Mouse (Mus musculus): Measurements from ENCODE around the gene Gm6482. TPM values are rescaled to one million over a fixed set of nuclear protein-coding genes. Genes with fewer than 3 reads are reported as not detected.
"Not testable (repeated sequence)": the region's sequence is repeated elsewhere in the genome, so short reads cannot be mapped to it uniquely, and the experiment has no call there.

Gm6482 gene
- polyA plus RNA-seq (2015; fragmentation: Nextera tagmentation; extraction: Ambion mirVana): not detected in 2 replicates

GRCm38 (mm10) chr14:41408181-41408580 lies at the start of gene Gm6482:
Gm6482 (minus strand) TSS chr14:41408281.
- H3K4me1 ChIP-seq (ENCODE audit: control insufficient read depth, insufficient read depth, low read length); H3K4me2 ChIP-seq (ENCODE audit: low read depth, low read length); ATAC-seq (replicated peaks; ENCODE audit: extremely low read depth, insufficient read depth, low FRiP score); H3K9ac ChIP-seq (ENCODE audit: low read length); H3K27ac ChIP-seq (ENCODE audit: low read length); H3K9me3 ChIP-seq (replicated peaks; ENCODE audit: control insufficient read depth, low read length); H3K27me3 ChIP-seq (ENCODE audit: control insufficient read depth, insufficient read depth, low read length); H3K4me3 ChIP-seq (ENCODE audit: low read length); H3K36me3 ChIP-seq (ENCODE audit: control insufficient read depth, insufficient read depth): not testable (repeated sequence)
- no CpG with 5 or more reads among the region's 2 CpGs for WGBS

- not testable (repeated sequence) for H3K9me3 ChIP-seq (replicated peaks; ENCODE audit: control insufficient read depth, low read length); H3K27me3 ChIP-seq (ENCODE audit: control insufficient read depth, insufficient read depth, low read length)
- no CpG with 5 or more reads among the region's 2 CpGs for WGBS
Measured at GRCm38 (mm10) chr14:41453418-41453817, 45.3 kb upstream of the Gm6482 start, which contains the start of gene Gm7954. Gm7954 (minus strand) TSS chr14:41453518.

GRCm38 (mm10) chr14:41425393-41426075 lies 17.5 kb upstream of the Gm6482 start:
- Histone ChIP-seq H3K4me2 (ENCODE audit: low read depth, low read length) (peak overlapping the region; percentile 51), H3K4me3 (ENCODE audit: low read length) (peak overlapping the region; percentile 27)
- ATAC-seq (replicated peaks; ENCODE audit: extremely low read depth, insufficient read depth, low FRiP score); H3K27ac ChIP-seq (ENCODE audit: low read length); H3K9ac ChIP-seq (ENCODE audit: low read length); H3K27me3 ChIP-seq (ENCODE audit: control insufficient read depth, insufficient read depth, low read length); H3K9me3 ChIP-seq (replicated peaks; ENCODE audit: control insufficient read depth, low read length); H3K4me1 ChIP-seq (ENCODE audit: control insufficient read depth, insufficient read depth, low read length); H3K36me3 ChIP-seq (ENCODE audit: control insufficient read depth, insufficient read depth): not testable (repeated sequence)
- 11% methylated on average over 11 of the region's 16 CpGs for WGBS

More at GRCm38 (mm10) chr14:41453418-41453817, 45.3 kb upstream of the Gm6482 start, which contains the start of gene Gm7954:
- not testable (repeated sequence) for H3K36me3 ChIP-seq (ENCODE audit: control insufficient read depth, insufficient read depth); ATAC-seq (replicated peaks; ENCODE audit: extremely low read depth, insufficient read depth, low FRiP score); H3K4me2 ChIP-seq (ENCODE audit: low read depth, low read length); H3K9ac ChIP-seq (ENCODE audit: low read length); H3K27ac ChIP-seq (ENCODE audit: low read length); H3K4me3 ChIP-seq (ENCODE audit: low read length); H3K4me1 ChIP-seq (ENCODE audit: control insufficient read depth, insufficient read depth, low read length)

- not testable (repeated sequence) for H3K27ac ChIP-seq (ENCODE audit: low read length); H3K36me3 ChIP-seq (ENCODE audit: control insufficient read depth, insufficient read depth); H3K4me1 ChIP-seq (ENCODE audit: control insufficient read depth, insufficient read depth, low read length); H3K27me3 ChIP-seq (ENCODE audit: control insufficient read depth, insufficient read depth, low read length); ATAC-seq (replicated peaks; ENCODE audit: extremely low read depth, insufficient read depth, low FRiP score); H3K9ac ChIP-seq (ENCODE audit: low read length); H3K9me3 ChIP-seq (replicated peaks; ENCODE audit: control insufficient read depth, low read length)
- H3K4me2 ChIP-seq (ENCODE audit: low read depth, low read length): peak overlapping the region; percentile 51
- 14% methylated on average over 14 of the region's 14 CpGs for WGBS
- peak overlapping the region; percentile 27 for H3K4me3 ChIP-seq (ENCODE audit: low read length)
Measured at GRCm38 (mm10) chr14:41424694-41425093, 16.6 kb upstream of the Gm6482 start.

- H3K4me3 ChIP-seq (ENCODE audit: low read length); H3K36me3 ChIP-seq (ENCODE audit: control insufficient read depth, insufficient read depth); H3K9ac ChIP-seq (ENCODE audit: low read length); ATAC-seq (replicated peaks; ENCODE audit: extremely low read depth, insufficient read depth, low FRiP score); H3K27ac ChIP-seq (ENCODE audit: low read length); H3K4me1 ChIP-seq (ENCODE audit: control insufficient read depth, insufficient read depth, low read length); H3K9me3 ChIP-seq (replicated peaks; ENCODE audit: control insufficient read depth, low read length); H3K4me2 ChIP-seq (ENCODE audit: low read depth, low read length); H3K27me3 ChIP-seq (ENCODE audit: control insufficient read depth, insufficient read depth, low read length): not testable (repeated sequence)
- no CpG with 5 or more reads among the region's 3 CpGs for WGBS
Measured at GRCm38 (mm10) chr14:41386279-41386678, 21.8 kb downstream of the Gm6482 start, which contains the start of gene Gm7945. Gm7945 (minus strand) TSS chr14:41386379.

Other genes with a start within 250 kb of the Gm6482 start
- 0.11 and 0.26 TPM in 2 replicates for gene Sftpd, start 223.1 kb downstream of the Gm6482 start, polyA plus RNA-seq (2015; fragmentation: Nextera tagmentation; extraction: Ambion mirVana)
- gene Gm2832, start 129.5 kb downstream of the Gm6482 start, polyA plus RNA-seq (2015; fragmentation: Nextera tagmentation; extraction: Ambion mirVana): not detected in 2 replicates
- gene Gm5798, start 59.7 kb downstream of the Gm6482 start, polyA plus RNA-seq (2015; fragmentation: Nextera tagmentation; extraction: Ambion mirVana): not detected in 2 replicates
- not detected in 2 replicates for gene Gm7945, start 21.9 kb downstream of the Gm6482 start, polyA plus RNA-seq (2015; fragmentation: Nextera tagmentation; extraction: Ambion mirVana)
- not detected in 2 replicates for gene Gm7954, start 45.2 kb upstream of the Gm6482 start, polyA plus RNA-seq (2015; fragmentation: Nextera tagmentation; extraction: Ambion mirVana)
- not detected in 2 replicates for gene Gm3486, start 81.2 kb upstream of the Gm6482 start, polyA plus RNA-seq (2015; fragmentation: Nextera tagmentation; extraction: Ambion mirVana)
- not detected in 2 replicates for gene Gm7970, start 147.3 kb upstream of the Gm6482 start, polyA plus RNA-seq (2015; fragmentation: Nextera tagmentation; extraction: Ambion mirVana)
- gene 1700049E17Rik2, start 164.9 kb upstream of the Gm6482 start, polyA plus RNA-seq (2015; fragmentation: Nextera tagmentation; extraction: Ambion mirVana): not detected in 2 replicates
- not detected in 2 replicates for gene Gm3072, start 216.3 kb upstream of the Gm6482 start, polyA plus RNA-seq (2015; fragmentation: Nextera tagmentation; extraction: Ambion mirVana)
- not detected in 2 replicates for gene Gm3676, start 238.2 kb upstream of the Gm6482 start, polyA plus RNA-seq (2015; fragmentation: Nextera tagmentation; extraction: Ambion mirVana)

All from heart, embryonic 16.5 days (tissue).